Mouse (Mus musculus): ENCODE data around the gene Ltbp2. TPM values are rescaled to one million over a fixed set of nuclear protein-coding genes. Genes with fewer than 3 reads are reported as not detected.

Gene Ltbp2
- polyA plus RNA-seq, 1 experiment from 2014 or later: 1.4 TPM

- no peaks in the 10 kb centered on the region for H3K9me3 ChIP-seq (ENCODE audit: control insufficient read depth, low read length)
- ATAC-seq (ENCODE audit: low FRiP score, low TSS enrichment) (no peak), DNase-seq (ENCODE audit: low spot score) (no peak)
- H3K27me3 ChIP-seq (ENCODE audit: control insufficient read depth, insufficient read depth, low read length): peaks cover 6% of the 10 kb centered on the region; the same call in 1 of the 2 replicates
- H3K36me3 ChIP-seq (ENCODE audit: control insufficient read depth, insufficient read depth, low read length): no peaks in the 10 kb centered on the region
- WGBS: 1% methylated on average over 3 of the region's 3 CpGs
- peaks cover 3% of the 10 kb centered on the region; the same call in 1 of the 2 replicates for H3K4me1 ChIP-seq (replicated peaks; ENCODE audit: control insufficient read depth, insufficient read depth)
- no peak overlapping the region for H3K4me3 ChIP-seq (ENCODE audit: low read depth, low read length)
- H3K9ac ChIP-seq (ENCODE audit: low read length): no peak overlapping the region
- H3K27ac ChIP-seq (replicated peaks): no peak overlapping the region
- H3K4me2 ChIP-seq (replicated peaks; ENCODE audit: low read depth): no peak overlapping the region
- TF ChIP-seq CTCF (IDR thresholded peaks at IDR 0.05; ENCODE audit: low read depth): peak; percentile 90
- no peak for TF ChIP-seq EP300 (optimal IDR thresholded peaks at IDR 0.05)
These were observed 2.9 kb downstream of the Ltbp2 start for GRCm38 (mm10) chr12:84873434-84873833.

- Histone ChIP-seq H3K9me3 (ENCODE audit: control insufficient read depth, low read length) (no peaks in the 10 kb centered on the region), H3K27ac (replicated peaks) (no peak overlapping the region), H3K27me3 (ENCODE audit: control insufficient read depth, insufficient read depth, low read length) (peaks cover 3% of the 10 kb centered on the region; the same call in 1 of the 2 replicates), H3K4me1 (replicated peaks; ENCODE audit: control insufficient read depth, insufficient read depth) (peaks cover 3% of the 10 kb centered on the region; the same call in 1 of the 2 replicates), H3K36me3 (ENCODE audit: control insufficient read depth, insufficient read depth, low read length) (no peaks in the 10 kb centered on the region), H3K4me3 (ENCODE audit: low read depth, low read length) (no peak overlapping the region), H3K9ac (ENCODE audit: low read length) (no peak overlapping the region), H3K4me2 (replicated peaks; ENCODE audit: low read depth) (no peak overlapping the region)
- TF ChIP-seq EP300 (optimal IDR thresholded peaks at IDR 0.05) (no peak), CTCF (IDR thresholded peaks at IDR 0.05; ENCODE audit: low read depth) (no peak)
- DNase-seq (ENCODE audit: low spot score) (no peak), ATAC-seq (ENCODE audit: low FRiP score, low TSS enrichment) (no peak)
- WGBS: 65% methylated on average over 2 of the region's 2 CpGs
These were observed 4.0 kb downstream of the Ltbp2 start for GRCm38 (mm10) chr12:84872310-84872709.

DNA sequence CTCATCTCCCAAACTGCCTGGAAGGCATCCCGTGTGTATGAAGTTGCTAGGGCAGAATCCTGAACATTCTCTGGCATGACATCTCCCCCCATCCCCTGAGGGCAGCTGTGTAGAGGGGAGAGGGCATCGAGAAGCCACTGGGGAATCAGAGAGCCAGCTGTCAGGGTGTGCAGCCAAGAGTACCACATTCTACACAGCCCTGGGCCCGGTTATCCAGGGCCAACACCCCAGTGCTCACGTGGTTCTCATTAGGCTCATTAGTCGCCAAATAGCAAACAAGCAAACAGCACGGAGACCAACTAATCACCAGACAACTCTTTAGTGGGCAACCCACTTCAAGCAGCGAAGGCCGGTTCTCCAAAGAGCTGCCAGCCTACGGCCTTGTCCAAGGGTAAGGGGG, 10.9 kb downstream of the Ltbp2 start:
- no peak overlapping the region for H3K9ac ChIP-seq (ENCODE audit: low read length)
- no peaks in the 10 kb centered on the region for H3K4me1 ChIP-seq (replicated peaks; ENCODE audit: control insufficient read depth, insufficient read depth)
- H3K4me3 ChIP-seq (ENCODE audit: low read depth, low read length): no peak overlapping the region
- H3K27me3 ChIP-seq (ENCODE audit: control insufficient read depth, insufficient read depth, low read length): no peaks in the 10 kb centered on the region
- DNase-seq (ENCODE audit: low spot score) (no peak), ATAC-seq (ENCODE audit: low FRiP score, low TSS enrichment) (no peak)
- H3K27ac ChIP-seq (replicated peaks): no peak overlapping the region
- H3K4me2 ChIP-seq (replicated peaks; ENCODE audit: low read depth): no peak overlapping the region
- no peaks in the 10 kb centered on the region for H3K36me3 ChIP-seq (ENCODE audit: control insufficient read depth, insufficient read depth, low read length)
- TF ChIP-seq CTCF (IDR thresholded peaks at IDR 0.05; ENCODE audit: low read depth) (no peak), EP300 (optimal IDR thresholded peaks at IDR 0.05) (no peak)
- WGBS: 79% methylated on average over 9 of the region's 9 CpGs
- no peaks in the 10 kb centered on the region for H3K9me3 ChIP-seq (ENCODE audit: control insufficient read depth, low read length)

DNA sequence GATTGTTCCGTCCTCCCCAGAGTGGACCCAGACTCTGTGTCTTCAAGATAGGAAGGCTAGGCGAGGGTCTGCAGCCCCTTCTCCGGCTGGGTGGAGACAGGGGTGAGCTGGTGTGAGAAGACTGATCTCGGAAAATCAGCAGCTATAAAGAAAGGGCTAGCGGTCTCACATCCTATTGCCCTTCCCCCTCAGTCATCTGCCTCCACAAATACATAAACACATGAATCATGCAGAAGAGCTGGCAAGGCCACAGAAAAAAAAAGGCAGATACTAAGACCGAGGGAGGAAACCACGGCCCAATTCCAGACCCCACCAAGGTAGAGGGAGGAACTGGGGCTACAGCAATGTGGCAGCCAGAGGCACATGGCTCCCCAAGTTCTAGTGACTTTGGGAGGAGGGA, 11.5 kb downstream of the Ltbp2 start:
- H3K9ac ChIP-seq (ENCODE audit: low read length): no peak overlapping the region
- H3K4me3 ChIP-seq (ENCODE audit: low read depth, low read length): no peak overlapping the region
- DNase-seq (ENCODE audit: low spot score): no peak
- no peaks in the 10 kb centered on the region for H3K27me3 ChIP-seq (ENCODE audit: control insufficient read depth, insufficient read depth, low read length)
- no peaks in the 10 kb centered on the region for H3K4me1 ChIP-seq (replicated peaks; ENCODE audit: control insufficient read depth, insufficient read depth)
- WGBS: 45% methylated on average over 7 of the region's 7 CpGs
- no peaks in the 10 kb centered on the region for H3K36me3 ChIP-seq (ENCODE audit: control insufficient read depth, insufficient read depth, low read length)
- H3K4me2 ChIP-seq (replicated peaks; ENCODE audit: low read depth): no peak overlapping the region
- no peak for ATAC-seq (ENCODE audit: low FRiP score, low TSS enrichment)
- no peaks in the 10 kb centered on the region for H3K9me3 ChIP-seq (ENCODE audit: control insufficient read depth, low read length)
- no peak for TF ChIP-seq CTCF (IDR thresholded peaks at IDR 0.05; ENCODE audit: low read depth)
- TF ChIP-seq EP300 (optimal IDR thresholded peaks at IDR 0.05): no peak
- no peak overlapping the region for H3K27ac ChIP-seq (replicated peaks)

DNA sequence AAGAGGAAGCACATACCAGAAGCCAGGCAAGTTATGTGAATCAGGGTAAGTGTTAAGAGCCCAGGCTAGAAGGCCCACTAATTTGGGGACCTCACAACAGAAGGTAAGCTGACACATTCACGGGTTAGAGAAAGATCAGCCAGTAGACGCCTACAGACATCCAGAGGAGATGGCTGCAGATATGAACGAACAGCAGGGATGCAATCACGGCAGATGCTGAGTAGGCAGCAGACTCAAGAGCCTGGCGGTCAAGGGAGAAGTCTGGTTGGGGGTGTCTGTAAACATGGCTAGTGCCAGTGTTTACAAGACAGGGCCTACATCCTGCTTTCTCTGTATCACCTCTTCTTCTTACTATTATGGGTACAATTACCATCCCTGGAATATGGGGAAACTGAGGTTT, 13.1 kb downstream of the Ltbp2 start:
- Histone ChIP-seq H3K27me3 (ENCODE audit: control insufficient read depth, insufficient read depth, low read length) (no peaks in the 10 kb centered on the region), H3K4me3 (ENCODE audit: low read depth, low read length) (no peak overlapping the region), H3K27ac (replicated peaks) (no peak overlapping the region), H3K4me1 (replicated peaks; ENCODE audit: control insufficient read depth, insufficient read depth) (no peaks in the 10 kb centered on the region), H3K36me3 (ENCODE audit: control insufficient read depth, insufficient read depth, low read length) (no peaks in the 10 kb centered on the region), H3K4me2 (replicated peaks; ENCODE audit: low read depth) (no peak overlapping the region), H3K9ac (ENCODE audit: low read length) (no peak overlapping the region), H3K9me3 (ENCODE audit: control insufficient read depth, low read length) (no peaks in the 10 kb centered on the region)
- no peak for DNase-seq (ENCODE audit: low spot score)
- no peak for ATAC-seq (ENCODE audit: low FRiP score, low TSS enrichment)
- TF ChIP-seq CTCF (IDR thresholded peaks at IDR 0.05; ENCODE audit: low read depth) (no peak), EP300 (optimal IDR thresholded peaks at IDR 0.05) (no peak)
- WGBS: 85% methylated on average over 5 of the region's 5 CpGs

- Histone ChIP-seq H3K4me1 (replicated peaks; ENCODE audit: control insufficient read depth, insufficient read depth) (no peaks in the 10 kb centered on the region), H3K9me3 (ENCODE audit: control insufficient read depth, low read length) (no peaks in the 10 kb centered on the region), H3K27ac (replicated peaks) (no peak overlapping the region), H3K9ac (ENCODE audit: low read length) (0 out of 2 replicates have a peak overlapping the region, but pooled peaks have one; percentile 0), H3K36me3 (ENCODE audit: control insufficient read depth, insufficient read depth, low read length) (no peaks in the 10 kb centered on the region), H3K4me3 (ENCODE audit: low read depth, low read length) (no peak overlapping the region), H3K27me3 (ENCODE audit: control insufficient read depth, insufficient read depth, low read length) (no peaks in the 10 kb centered on the region), H3K4me2 (replicated peaks; ENCODE audit: low read depth) (no peak overlapping the region)
- no peak for TF ChIP-seq CTCF (IDR thresholded peaks at IDR 0.05; ENCODE audit: low read depth)
- no peak for TF ChIP-seq EP300 (optimal IDR thresholded peaks at IDR 0.05)
- DNase-seq (ENCODE audit: low spot score) (peak; percentile 23), ATAC-seq (ENCODE audit: low FRiP score, low TSS enrichment) (peak; percentile 40; the same call in 1 of the 2 replicates)
- WGBS: 70% methylated on average over 14 of the region's 14 CpGs
These were observed 14.0 kb downstream of the Ltbp2 start for GRCm38 (mm10) chr12:84862136-84862910.
